Mouse (Mus musculus) forebrain, embryonic 12.5 days (tissue): ENCODE measurements at regions not wholly inside any gene's neighbourhood (a gene's known extent, or its start where the extent isn't known, plus 50 kb on each side); places are given as distances from the start of the nearest gene placed in this dataset.

ENCODE experiments used
- ATAC-seq: fragments of 200-750 bp; cut with Nextera tagmentation; 2 replicates; pipeline ENCODE4 v1.8.0; 2017; ENCODE audit warnings: moderate TSS enrichment; ENCODE audit not compliant: low FRiP score
- H3K27ac ChIP-seq: fragments of 300-500 bp; sonication (generic); 2 replicates; pipeline ENCODE4 v1.5.1; 2016; ENCODE audit warnings: mild to moderate bottlenecking
- H3K27me3 ChIP-seq: fragments of 300-500 bp; sonication (generic); 2 replicates; pipeline ENCODE4 v1.6.1; 2016; ENCODE audit warnings: mild to moderate bottlenecking
- H3K36me3 ChIP-seq: fragments of 300-500 bp; sonication (generic); replicated peaks from 2 replicates; pipeline ENCODE4 v1.6.1; 2016; ENCODE audit warnings: mild to moderate bottlenecking
- H3K4me1 ChIP-seq: fragments of 300-500 bp; sonication (generic); 2 replicates; pipeline ENCODE4 v1.6.1; 2016
- H3K4me2 ChIP-seq: fragments of 300-500 bp; sonication (generic); 2 replicates; pipeline ENCODE4 v1.6.1; 2016; ENCODE audit warnings: mild to moderate bottlenecking, moderate library complexity
- H3K4me3 ChIP-seq: fragments of 300-500 bp; sonication (generic); replicated peaks from 2 replicates; pipeline ENCODE4 v1.5.1; 2016; ENCODE audit warnings: mild to moderate bottlenecking
- H3K9ac ChIP-seq: fragments of 300-500 bp; sonication (generic); 2 replicates; pipeline ENCODE4 v1.6.1; 2016; ENCODE audit warnings: mild to moderate bottlenecking
- H3K9me3 ChIP-seq: fragments of 300-500 bp; sonication (generic); 2 replicates; pipeline ENCODE4 v1.6.1; 2016
- WGBS: fragments of 180-500 bp; shearing (Covaris S2); methylation state at CpG from one replicate; pipeline ENCODE4 v1.1.7; 2016; 5-methylcytosine and 5-hydroxymethylcytosine counted together

DNA sequence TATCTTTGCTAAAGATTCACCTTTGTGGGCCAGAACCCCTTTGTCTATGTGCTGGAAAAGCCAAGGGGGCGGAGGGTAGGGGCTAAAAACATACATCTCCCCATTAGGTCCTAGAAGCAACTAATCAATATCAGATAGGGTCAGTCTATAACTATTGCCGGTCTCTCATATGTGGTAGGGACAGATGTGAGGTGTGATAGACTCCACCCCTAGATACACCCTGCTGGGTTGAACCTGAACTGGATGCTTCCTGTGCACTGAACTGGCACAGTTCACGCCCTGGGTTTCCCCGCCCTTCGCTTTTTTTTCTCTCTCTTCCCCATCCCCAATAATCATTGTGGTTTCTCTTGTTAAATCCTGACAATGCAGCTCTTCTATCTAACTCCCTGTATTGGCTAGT, 270.3 kb upstream of the Gpc5 start:
- no peaks in the 10 kb centered on the region for H3K27me3 ChIP-seq
- H3K9ac ChIP-seq = no peak overlapping the region
- no peak overlapping the region for H3K4me3 ChIP-seq
- 87% methylated on average over 5 of the region's 5 CpGs for WGBS
- H3K36me3 ChIP-seq = no peaks in the 10 kb centered on the region
- no peaks in the 10 kb centered on the region for H3K9me3 ChIP-seq
- no peak overlapping the region for H3K4me2 ChIP-seq
- no peak for ATAC-seq
- peaks cover 9% of the 10 kb centered on the region for H3K4me1 ChIP-seq
- no peak overlapping the region for H3K27ac ChIP-seq

DNA sequence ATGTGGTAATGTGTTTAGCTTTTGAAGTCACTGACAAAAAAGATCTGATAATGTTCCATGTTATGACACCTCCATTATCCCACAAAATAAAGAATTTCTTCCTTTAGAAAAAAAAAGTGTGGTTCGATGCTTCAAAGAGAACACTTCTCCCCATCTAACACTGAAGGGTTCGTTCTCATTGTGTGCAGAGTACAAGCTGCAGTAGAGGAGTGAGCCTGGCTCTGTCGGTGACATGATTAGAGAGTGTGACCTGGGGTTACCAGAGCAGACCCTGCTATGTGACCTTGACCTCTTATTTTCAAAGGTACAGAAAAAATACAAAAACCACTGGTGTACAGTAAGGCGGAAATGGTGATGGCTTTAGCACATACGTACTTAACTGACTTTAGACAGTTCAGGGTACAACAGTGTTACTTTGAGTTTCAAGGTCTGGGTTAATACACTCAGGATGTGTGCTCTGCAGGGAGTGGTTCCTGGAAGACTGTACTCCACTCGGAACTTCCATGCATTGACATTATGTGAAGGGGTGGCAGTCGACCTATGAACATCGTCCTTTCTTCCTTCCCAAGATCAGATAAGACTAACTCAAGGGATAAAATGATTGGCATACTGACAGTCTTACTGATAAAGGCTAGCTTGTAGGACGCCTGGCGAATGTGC, 265.2 kb upstream of the Gpc5 start:
- 71% methylated on average over 10 of the region's 10 CpGs for WGBS
- no peaks in the 10 kb centered on the region for H3K27me3 ChIP-seq
- no peaks in the 10 kb centered on the region for H3K9me3 ChIP-seq
- no peaks in the 10 kb centered on the region for H3K4me1 ChIP-seq
- no peaks in the 10 kb centered on the region for H3K36me3 ChIP-seq
- no peak overlapping the region for H3K4me3 ChIP-seq
- H3K4me2 ChIP-seq = no peak overlapping the region
- ATAC-seq = no peak
- no peak overlapping the region for H3K27ac ChIP-seq
- H3K9ac ChIP-seq = no peak overlapping the region

- H3K4me1 ChIP-seq = no peaks in the 10 kb centered on the region
- H3K4me2 ChIP-seq = no peak overlapping the region
- H3K9ac ChIP-seq = no peak overlapping the region
- ATAC-seq = no peak
- H3K27me3 ChIP-seq = no peaks in the 10 kb centered on the region
- H3K27ac ChIP-seq = no peak overlapping the region
- WGBS = 22% methylated on average over 2 of the region's 2 CpGs
- no peak overlapping the region for H3K4me3 ChIP-seq
- H3K36me3 ChIP-seq = no peaks in the 10 kb centered on the region
- H3K9me3 ChIP-seq = no peaks in the 10 kb centered on the region
These were observed 262.7 kb upstream of the Gpc5 start for GRCm38 (mm10) chr14:114829310-114829709.

GRCm38 (mm10) chr14:114832987-114833386, 259.0 kb upstream of the Gpc5 start:
- no peaks in the 10 kb centered on the region for H3K36me3 ChIP-seq
- H3K4me2 ChIP-seq = no peak overlapping the region
- no peaks in the 10 kb centered on the region for H3K9me3 ChIP-seq
- ATAC-seq = no peak
- no peak overlapping the region for H3K27ac ChIP-seq
- H3K27me3 ChIP-seq = peaks cover 4% of the 10 kb centered on the region; the same call in 1 of the 2 replicates
- 56% methylated on average over 11 of the region's 11 CpGs for WGBS
- H3K4me3 ChIP-seq = no peak overlapping the region
- H3K9ac ChIP-seq = no peak overlapping the region
- H3K4me1 ChIP-seq = peaks cover 4% of the 10 kb centered on the region

DNA sequence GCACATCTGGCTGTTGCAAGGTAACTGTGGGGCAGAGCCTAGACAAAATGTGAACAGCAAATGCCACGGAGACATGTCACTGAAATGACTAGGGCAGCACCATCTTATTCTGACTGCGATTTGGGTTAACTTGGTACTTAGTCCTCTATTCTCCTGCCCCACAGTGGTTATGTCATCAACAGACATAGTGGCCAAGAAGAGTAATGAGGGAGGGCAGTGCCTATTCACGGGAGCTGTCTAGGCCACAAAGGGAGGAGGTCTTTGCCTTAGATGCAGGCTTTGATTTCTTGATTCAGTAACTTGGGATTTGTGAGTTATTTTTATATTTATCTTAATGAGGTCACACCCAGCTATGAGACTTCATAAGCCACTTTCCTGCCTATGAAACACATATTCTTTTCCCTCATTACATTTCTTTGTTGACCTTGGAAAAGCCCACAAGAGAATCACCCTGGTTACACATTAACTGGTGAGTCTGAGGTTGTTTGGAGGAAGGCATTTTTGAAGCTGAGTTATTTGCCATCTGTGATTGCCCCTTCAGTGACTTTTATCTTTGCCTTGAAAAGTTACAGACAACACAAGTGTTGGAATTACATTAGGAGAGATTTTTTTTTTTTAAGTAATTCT, 255.2 kb upstream of the Gpc5 start:
- Histone ChIP-seq H3K4me3 (no peak overlapping the region), H3K9ac (no peak overlapping the region), H3K4me1 (peaks cover 16% of the 10 kb centered on the region), H3K27ac (no peak overlapping the region), H3K4me2 (no peak overlapping the region), H3K36me3 (no peaks in the 10 kb centered on the region), H3K9me3 (no peaks in the 10 kb centered on the region), H3K27me3 (peaks cover 4% of the 10 kb centered on the region; the same call in 1 of the 2 replicates)
- WGBS = 65% methylated on average over 3 of the region's 3 CpGs
- ATAC-seq = no peak

DNA sequence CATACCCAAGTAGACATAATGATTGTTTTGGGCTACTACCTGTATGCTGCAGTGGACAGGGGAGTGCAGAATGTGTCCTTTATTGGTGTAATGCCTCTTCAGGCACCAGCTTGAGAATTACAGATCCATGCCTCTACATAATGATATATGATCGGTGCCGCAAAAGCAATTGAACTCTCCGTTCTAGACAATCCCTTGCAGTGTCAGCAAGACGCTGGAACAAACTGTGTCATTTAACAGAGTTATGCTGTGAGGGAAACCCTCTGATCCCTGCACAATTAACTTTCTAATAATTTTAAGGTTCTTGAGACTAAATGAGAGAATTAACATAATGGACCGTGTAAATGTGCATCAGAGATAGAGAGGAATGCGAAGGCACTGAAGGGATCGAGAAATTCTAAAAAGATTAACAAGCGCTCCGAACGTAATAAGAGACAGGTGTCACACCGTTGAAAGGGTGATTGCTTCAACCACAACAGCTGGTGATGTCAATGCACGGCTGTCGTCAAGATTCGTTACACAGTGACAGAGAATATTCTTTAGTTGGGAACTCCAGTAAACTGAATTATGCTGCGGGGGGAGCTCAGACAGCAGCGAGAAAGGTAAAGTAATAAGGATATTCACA, 254.3 kb upstream of the Gpc5 start:
- H3K9ac ChIP-seq = no peak overlapping the region
- H3K4me3 ChIP-seq = no peak overlapping the region
- 25% methylated on average over 16 of the region's 16 CpGs for WGBS
- no peak overlapping the region for H3K4me2 ChIP-seq
- no peaks in the 10 kb centered on the region for H3K9me3 ChIP-seq
- peaks cover 4% of the 10 kb centered on the region; the same call in 1 of the 2 replicates for H3K27me3 ChIP-seq
- H3K4me1 ChIP-seq = peaks cover 16% of the 10 kb centered on the region
- no peaks in the 10 kb centered on the region for H3K36me3 ChIP-seq
- H3K27ac ChIP-seq = no peak overlapping the region
- no peak for ATAC-seq

DNA sequence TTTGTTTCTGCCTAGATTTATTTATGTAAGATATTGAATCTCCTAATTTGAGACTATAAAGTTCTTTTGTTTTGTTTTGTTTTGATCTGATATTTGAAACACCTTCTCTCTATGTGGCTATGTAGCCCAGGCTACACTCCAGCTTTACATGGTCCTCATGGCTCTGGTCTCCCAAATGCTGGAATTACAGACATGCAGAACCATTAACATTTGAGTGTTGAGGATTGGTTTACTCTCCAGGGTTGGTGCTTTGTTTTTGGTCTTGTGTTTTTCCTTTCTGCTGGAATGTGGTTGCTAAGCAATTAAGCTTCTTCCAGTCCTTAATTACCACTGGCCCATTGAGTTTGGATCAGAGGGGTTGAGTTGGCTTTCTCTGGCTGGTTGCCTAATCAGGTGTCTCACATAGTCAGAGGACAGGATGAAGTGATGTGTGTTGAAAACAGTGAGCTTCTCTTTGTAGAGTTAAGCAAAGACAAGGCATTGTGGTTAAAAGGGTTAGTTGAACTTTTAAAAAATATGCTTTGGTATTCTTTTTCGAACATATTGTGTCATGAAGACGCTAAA, 252.6 kb upstream of the Gpc5 start:
- Histone ChIP-seq H3K4me3 (no peak overlapping the region), H3K27ac (no peak overlapping the region), H3K27me3 (peaks cover 4% of the 10 kb centered on the region; the same call in 1 of the 2 replicates), H3K9me3 (no peaks in the 10 kb centered on the region), H3K9ac (no peak overlapping the region), H3K4me2 (no peak overlapping the region), H3K4me1 (peaks cover 22% of the 10 kb centered on the region), H3K36me3 (no peaks in the 10 kb centered on the region)
- ATAC-seq = peak; percentile 86
- 17% methylated on average over 2 of the region's 2 CpGs for WGBS

DNA sequence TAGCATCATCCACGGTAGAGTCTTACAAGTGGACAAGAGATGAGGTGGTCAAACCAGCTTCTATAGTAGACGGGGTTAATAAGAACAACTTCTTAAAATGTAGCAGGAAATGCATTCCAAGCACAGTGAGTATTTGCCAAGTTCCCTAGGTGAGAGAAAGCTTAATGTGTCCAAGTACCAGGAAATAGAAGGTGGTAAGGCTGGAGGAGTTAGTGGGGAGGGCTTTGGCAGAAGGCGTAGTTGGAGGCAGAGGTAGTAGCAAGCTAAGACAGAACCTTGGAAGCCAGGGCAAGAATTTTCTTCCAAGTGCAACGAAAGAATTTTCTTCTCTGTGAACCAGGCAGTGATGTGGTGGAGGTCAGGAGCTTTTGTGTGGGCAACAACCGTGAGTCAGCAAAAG, 251.2 kb upstream of the Gpc5 start:
- peaks cover 22% of the 10 kb centered on the region for H3K4me1 ChIP-seq
- no peak for ATAC-seq

GRCm38 (mm10) chr14:114841552-114841951, 250.5 kb upstream of the Gpc5 start:
- Histone ChIP-seq H3K27ac (no peak overlapping the region), H3K9me3 (no peaks in the 10 kb centered on the region), H3K4me1 (peaks cover 22% of the 10 kb centered on the region), H3K4me3 (no peak overlapping the region), H3K27me3 (peaks cover 3% of the 10 kb centered on the region; the same call in 1 of the 2 replicates), H3K36me3 (no peaks in the 10 kb centered on the region), H3K9ac (no peak overlapping the region), H3K4me2 (no peak overlapping the region)
- ATAC-seq = no peak
- 55% methylated on average over 5 of the region's 5 CpGs for WGBS

More for the DNA sequence above, 251.2 kb upstream of the Gpc5 start:
- WGBS = 87% methylated on average over 5 of the region's 5 CpGs
- no peak overlapping the region for H3K9ac ChIP-seq
- H3K9me3 ChIP-seq = no peaks in the 10 kb centered on the region
- H3K4me2 ChIP-seq = no peak overlapping the region
- no peak overlapping the region for H3K4me3 ChIP-seq
- peaks cover 4% of the 10 kb centered on the region; the same call in 1 of the 2 replicates for H3K27me3 ChIP-seq
- H3K27ac ChIP-seq = no peak overlapping the region
- no peaks in the 10 kb centered on the region for H3K36me3 ChIP-seq

DNA sequence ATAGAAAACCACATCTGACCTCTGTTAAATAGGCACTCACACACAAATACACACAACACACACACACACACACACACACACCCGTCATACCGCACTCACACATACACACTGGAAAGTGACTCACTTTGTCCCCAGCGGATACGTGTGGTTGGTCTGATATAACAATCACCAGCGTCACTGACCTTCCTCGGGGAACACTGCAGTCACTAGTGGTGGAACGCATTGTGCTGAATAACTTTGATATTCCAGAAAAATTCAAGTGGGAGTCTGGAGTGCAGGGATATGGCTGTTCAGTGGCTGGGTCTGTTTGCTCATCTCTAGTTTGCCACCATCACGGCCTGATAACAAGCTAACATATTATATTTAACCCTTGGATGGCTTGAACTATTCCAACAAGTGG, 249.7 kb upstream of the Gpc5 start:
- Histone ChIP-seq H3K27me3 (no peaks in the 10 kb centered on the region), H3K27ac (no peak overlapping the region), H3K9ac (no peak overlapping the region), H3K9me3 (no peaks in the 10 kb centered on the region), H3K4me2 (no peak overlapping the region), H3K36me3 (no peaks in the 10 kb centered on the region), H3K4me1 (peaks cover 22% of the 10 kb centered on the region), H3K4me3 (no peak overlapping the region)
- ATAC-seq = no peak
- WGBS = 87% methylated on average over 8 of the region's 8 CpGs

DNA sequence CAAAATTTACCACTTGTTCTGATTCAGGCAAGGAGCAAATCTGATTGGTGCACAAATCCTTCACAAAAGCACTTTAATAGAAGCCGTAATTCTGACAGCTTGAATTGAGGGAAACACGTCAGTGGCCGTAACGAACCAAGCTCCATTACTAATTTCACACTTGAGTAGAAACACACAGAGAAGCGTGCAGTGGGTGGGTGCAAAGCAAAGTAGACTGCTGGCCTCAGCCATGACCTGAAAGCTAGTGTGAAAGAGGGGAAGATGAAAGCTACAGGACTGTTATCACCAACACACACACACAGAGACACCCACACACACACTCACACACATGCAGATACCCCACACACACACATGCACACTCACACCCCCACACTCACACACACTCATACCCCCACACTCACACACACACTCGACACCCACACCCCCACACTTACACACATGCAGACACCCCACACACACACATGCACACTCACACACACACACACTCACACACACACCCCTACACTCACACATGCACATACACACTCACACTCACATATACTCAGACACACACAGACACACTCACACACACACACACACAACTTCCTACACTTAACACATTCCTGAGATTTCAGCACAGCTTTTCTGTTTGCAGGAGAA, 248.8 kb upstream of the Gpc5 start:
- Histone ChIP-seq H3K27ac (no peak overlapping the region), H3K4me3 (no peak overlapping the region), H3K4me1 (peaks cover 17% of the 10 kb centered on the region), H3K9me3 (no peaks in the 10 kb centered on the region), H3K36me3 (no peaks in the 10 kb centered on the region), H3K27me3 (no peaks in the 10 kb centered on the region), H3K9ac (no peak overlapping the region), H3K4me2 (no peak overlapping the region)
- ATAC-seq = peak; percentile 39
- 27% methylated on average over 6 of the region's 6 CpGs for WGBS

- Histone ChIP-seq H3K4me2 (no peak overlapping the region), H3K4me3 (no peak overlapping the region), H3K27me3 (peaks cover 19% of the 10 kb centered on the region), H3K36me3 (no peaks in the 10 kb centered on the region), H3K27ac (no peak overlapping the region), H3K4me1 (peaks cover 18% of the 10 kb centered on the region), H3K9me3 (no peaks in the 10 kb centered on the region), H3K9ac (no peak overlapping the region)
- ATAC-seq = peak; percentile 69
- WGBS = 28% methylated on average over 9 of the region's 9 CpGs
These were observed 237.5 kb upstream of the Gpc5 start for GRCm38 (mm10) chr14:114854324-114855054.
